Mouse (Mus musculus) liver, postnatal 0 days (tissue): ENCODE results near the gene Eif2b4.

Experiments used
- CTCF ChIP-seq: sonication (generic); IDR thresholded peaks from 2 replicates; pipeline ENCODE4 v1.5.1; 2016; ENCODE audit warnings: antibody characterized with exemption, low read depth
- EP300 ChIP-seq: IDR thresholded peaks from 2 replicates; pipeline ENCODE4 v1.6.1; 2016; ENCODE audit warnings: antibody characterized with exemption, low read depth, mild to moderate bottlenecking

DNA sequence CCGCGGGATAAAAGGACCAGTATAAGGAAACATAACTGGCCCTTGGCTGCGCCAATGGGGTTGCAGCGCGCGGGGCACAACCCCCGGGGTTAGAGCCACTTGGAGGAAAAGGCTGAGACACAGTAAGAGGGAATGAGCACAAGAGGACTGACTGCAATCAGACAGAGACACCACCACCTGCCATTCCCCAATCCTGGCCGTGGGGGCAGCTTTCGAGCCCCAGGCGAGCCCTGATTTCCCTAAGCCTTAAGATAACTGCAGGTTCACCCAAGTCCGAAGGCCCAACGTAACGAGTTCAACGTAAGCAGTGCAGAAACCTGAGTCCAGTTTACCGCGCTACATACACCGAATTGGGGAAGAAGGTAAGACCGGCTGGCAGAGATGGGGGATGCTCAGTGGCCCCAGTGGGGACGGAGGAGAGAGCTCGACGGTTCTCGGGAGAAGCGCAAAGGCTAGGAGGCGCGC is 13.9 kb downstream of the Eif2b4 start:
- no peak for TF ChIP-seq CTCF
- no peak for TF ChIP-seq EP300
